Mouse (Mus musculus) forebrain, embryonic 11.5 days (tissue): ENCODE measurements at regions not wholly inside any gene's neighbourhood (a gene's known extent, or its start where the extent isn't known, plus 50 kb on each side); places are given as distances from the start of the nearest gene placed in this dataset.
"Not testable (repeated sequence)": the region's sequence is repeated elsewhere in the genome, so short reads cannot be mapped to it uniquely, and the experiment has no call there.

Experiments used
- ATAC-seq: fragments of 200-750 bp; cut with Nextera tagmentation; replicated peaks from 2 replicates; pipeline ENCODE4 v1.8.0; 2017; ENCODE audit warnings: moderate TSS enrichment; ENCODE audit not compliant: low FRiP score
- DNase-seq: peaks from one replicate; pipeline ENCODE4 v3.0.0-alpha.2; 2017; ENCODE audit warnings: low spot score
- H3K27ac ChIP-seq: fragments of 300-500 bp; sonication (generic); 2 replicates; pipeline ENCODE4 v1.5.1; 2014; ENCODE audit warnings: low read depth, low read length
- H3K27me3 ChIP-seq: fragments of 300-500 bp; sonication (generic); 2 replicates; pipeline ENCODE4 v1.6.1; 2014; ENCODE audit warnings: mild to moderate bottlenecking, low read length, mixed read lengths; ENCODE audit not compliant: control insufficient read depth, insufficient read depth
- H3K36me3 ChIP-seq: fragments of 300-500 bp; sonication (generic); 2 replicates; pipeline ENCODE4 v1.6.1; 2014; ENCODE audit warnings: mild to moderate bottlenecking, low read length, moderate library complexity, mixed read lengths; ENCODE audit not compliant: control insufficient read depth, insufficient read depth
- H3K4me1 ChIP-seq: fragments of 300-500 bp; sonication (generic); replicated peaks from 2 replicates; pipeline ENCODE4 v1.6.1; 2014; ENCODE audit warnings: low read length, mixed read lengths; ENCODE audit not compliant: control insufficient read depth, insufficient read depth
- H3K4me2 ChIP-seq: fragments of 300-500 bp; sonication (generic); 2 replicates; pipeline ENCODE4 v1.6.1; 2014; ENCODE audit warnings: low read depth, mild to moderate bottlenecking, low read length, moderate library complexity, mixed read lengths; ENCODE audit not compliant: severe bottlenecking
- H3K4me3 ChIP-seq: fragments of 300-500 bp; sonication (generic); 2 replicates; pipeline ENCODE4 v1.5.1; 2014; ENCODE audit warnings: low read depth, low read length
- H3K9ac ChIP-seq: fragments of 300-500 bp; sonication (generic); 2 replicates; pipeline ENCODE4 v1.6.1; 2014; ENCODE audit warnings: low read length
- H3K9me3 ChIP-seq: fragments of 300-500 bp; sonication (generic); 2 replicates; pipeline ENCODE4 v1.6.1; 2016; ENCODE audit warnings: low read length, mixed read lengths; ENCODE audit not compliant: control insufficient read depth
- WGBS: fragments of 180-500 bp; shearing (Covaris S2); extraction: QIAGEN DNeasy Blood & Tissue Kit; methylation state at CpG from one replicate; pipeline ENCODE4 v1.1.7; 2014; 5-methylcytosine and 5-hydroxymethylcytosine counted together

- WGBS: 49% methylated on average over 3 of the region's 3 CpGs
These were observed 455.5 kb downstream of the Plxdc2 start for GRCm38 (mm10) chr2:16811401-16812281.

GRCm38 (mm10) chr2:16820442-16820841, 464.3 kb downstream of the Plxdc2 start:
- Histone ChIP-seq H3K4me2 (no peak overlapping the region), H3K9me3 (no peaks in the 10 kb centered on the region), H3K4me3 (no peak overlapping the region), H3K27ac (no peak overlapping the region), H3K4me1 (no peaks in the 10 kb centered on the region), H3K9ac (no peak overlapping the region), H3K36me3 (no peaks in the 10 kb centered on the region), H3K27me3 (no peaks in the 10 kb centered on the region)
- ATAC-seq (no peak), DNase-seq (no peak)
- WGBS: 100% methylated on average over 1 of the region's 1 CpGs

More at GRCm38 (mm10) chr2:16811401-16812281, 455.5 kb downstream of the Plxdc2 start:
- not testable (repeated sequence) for H3K4me1 ChIP-seq, H3K4me3 ChIP-seq, H3K27ac ChIP-seq, DNase-seq, H3K36me3 ChIP-seq, H3K9ac ChIP-seq, ATAC-seq, H3K9me3 ChIP-seq, H3K27me3 ChIP-seq, H3K4me2 ChIP-seq

- Histone ChIP-seq H3K27me3 (no peaks in the 10 kb centered on the region), H3K9me3 (no peaks in the 10 kb centered on the region), H3K27ac (no peak overlapping the region), H3K9ac (no peak overlapping the region), H3K4me1 (no peaks in the 10 kb centered on the region), H3K4me2 (no peak overlapping the region), H3K4me3 (no peak overlapping the region), H3K36me3 (no peaks in the 10 kb centered on the region)
- no peak for ATAC-seq
- 52% methylated on average over 5 of the region's 5 CpGs for WGBS
- DNase-seq: no peak
These were observed 468.7 kb downstream of the Plxdc2 start for GRCm38 (mm10) chr2:16824681-16825230.

GRCm38 (mm10) chr2:16827266-16827665, 471.2 kb downstream of the Plxdc2 start:
- Histone ChIP-seq H3K9me3 (no peaks in the 10 kb centered on the region), H3K4me1 (no peaks in the 10 kb centered on the region), H3K9ac (no peak overlapping the region), H3K36me3 (no peaks in the 10 kb centered on the region), H3K27ac (no peak overlapping the region), H3K27me3 (no peaks in the 10 kb centered on the region), H3K4me2 (no peak overlapping the region), H3K4me3 (no peak overlapping the region)
- WGBS: 90% methylated on average over 1 of the region's 1 CpGs
- ATAC-seq (no peak), DNase-seq (no peak)

GRCm38 (mm10) chr2:16835960-16836359, 479.9 kb downstream of the Plxdc2 start:
- ATAC-seq (no peak), DNase-seq (no peak)
- Histone ChIP-seq H3K4me1 (no peaks in the 10 kb centered on the region), H3K27me3 (no peaks in the 10 kb centered on the region), H3K27ac (no peak overlapping the region), H3K36me3 (no peaks in the 10 kb centered on the region), H3K9ac (no peak overlapping the region), H3K4me3 (no peak overlapping the region), H3K4me2 (no peak overlapping the region), H3K9me3 (no peaks in the 10 kb centered on the region)
- 95% methylated on average over 4 of the region's 4 CpGs for WGBS

- WGBS: 78% methylated on average over 9 of the region's 9 CpGs
- Histone ChIP-seq H3K4me1 (no peaks in the 10 kb centered on the region), H3K36me3 (no peaks in the 10 kb centered on the region), H3K4me3 (no peak overlapping the region), H3K9ac (no peak overlapping the region), H3K9me3 (no peaks in the 10 kb centered on the region), H3K27ac (no peak overlapping the region), H3K27me3 (no peaks in the 10 kb centered on the region), H3K4me2 (no peak overlapping the region)
- ATAC-seq: peak; percentile 27; the same call in 1 of the 2 replicates
- DNase-seq: no peak
These were observed 482.6 kb downstream of the Plxdc2 start for GRCm38 (mm10) chr2:16838718-16839117.

- H3K9ac ChIP-seq: no peak overlapping the region
- WGBS: 80% methylated on average over 3 of the region's 3 CpGs
- H3K4me3 ChIP-seq: no peak overlapping the region
- H3K27ac ChIP-seq: no peak overlapping the region
- H3K36me3 ChIP-seq: no peaks in the 10 kb centered on the region
- no peak for DNase-seq
- H3K27me3 ChIP-seq: no peaks in the 10 kb centered on the region
- ATAC-seq: no peak
- no peaks in the 10 kb centered on the region for H3K9me3 ChIP-seq
- H3K4me1 ChIP-seq: no peaks in the 10 kb centered on the region
- H3K4me2 ChIP-seq: no peak overlapping the region
These were observed 493.8 kb downstream of the Plxdc2 start for GRCm38 (mm10) chr2:16849916-16850315.

GRCm38 (mm10) chr2:16860056-16860455, 504.0 kb downstream of the Plxdc2 start:
- 88% methylated on average over 5 of the region's 5 CpGs for WGBS
- Histone ChIP-seq H3K9me3 (no peaks in the 10 kb centered on the region), H3K4me3 (no peak overlapping the region), H3K9ac (no peak overlapping the region), H3K36me3 (no peaks in the 10 kb centered on the region), H3K4me1 (no peaks in the 10 kb centered on the region), H3K4me2 (no peak overlapping the region), H3K27ac (no peak overlapping the region), H3K27me3 (no peaks in the 10 kb centered on the region)
- ATAC-seq (no peak), DNase-seq (no peak)
